Mouse (Mus musculus) gastrocnemius, postnatal 10 days (tissue): ENCODE measurements at regions not wholly inside any gene's neighbourhood (a gene's known extent, or its start where the extent isn't known, plus 50 kb on each side); places are given as distances from the start of the nearest gene placed in this dataset.

Experiments used
- DNase-seq: peaks from one replicate; pipeline ENCODE4 v3.0.0; 2021; ENCODE audit warnings: mixed read lengths

DNA sequence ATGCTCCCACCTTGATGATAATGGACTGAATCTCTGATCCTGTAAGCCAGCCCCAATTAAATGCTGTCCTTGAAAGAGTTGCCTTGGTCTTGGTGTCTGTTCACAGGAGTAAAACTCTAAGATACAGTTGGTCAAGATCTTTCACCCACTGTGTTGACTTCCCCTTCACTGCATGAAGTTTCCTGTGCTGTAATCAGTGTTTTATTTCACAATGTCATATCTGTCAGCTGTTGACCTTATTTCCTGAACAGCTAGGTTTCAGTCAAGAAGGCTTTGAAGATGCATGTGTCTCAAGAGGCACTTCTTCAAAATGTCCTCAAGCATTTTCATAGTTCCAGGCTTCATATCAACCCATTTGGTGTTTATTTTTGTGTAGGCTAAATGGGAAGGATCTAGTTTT is 597.3 kb upstream of the Fam92a start:
- no peak for DNase-seq

GRCm38 (mm10) chr4:12766763-12767162 is 594.9 kb upstream of the Fam92a start:
- DNase-seq = no peak

DNA sequence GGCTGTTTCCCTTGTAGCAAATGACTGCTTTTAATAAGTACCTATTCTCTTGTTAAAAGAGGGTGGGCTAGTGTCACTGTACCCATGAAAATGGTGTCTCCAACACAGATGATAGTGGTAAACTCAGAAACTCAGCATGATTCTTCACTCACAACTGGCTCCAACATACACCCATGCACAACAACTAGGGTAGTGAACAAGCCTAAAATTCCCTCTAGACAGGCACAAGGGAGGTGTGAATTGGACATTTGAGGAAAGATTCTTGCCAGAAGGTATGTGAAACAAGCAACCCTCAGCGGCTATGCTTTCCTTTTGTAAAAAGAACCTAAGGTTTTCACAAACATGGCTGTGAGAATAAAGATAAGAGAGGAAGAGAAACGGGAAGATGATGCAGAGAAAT is 579.0 kb upstream of the Fam92a start:
- no peak for DNase-seq

- DNase-seq = no peak
Observed at GRCm38 (mm10) chr4:12749874-12750273, 578.1 kb upstream of the Fam92a start.

DNA sequence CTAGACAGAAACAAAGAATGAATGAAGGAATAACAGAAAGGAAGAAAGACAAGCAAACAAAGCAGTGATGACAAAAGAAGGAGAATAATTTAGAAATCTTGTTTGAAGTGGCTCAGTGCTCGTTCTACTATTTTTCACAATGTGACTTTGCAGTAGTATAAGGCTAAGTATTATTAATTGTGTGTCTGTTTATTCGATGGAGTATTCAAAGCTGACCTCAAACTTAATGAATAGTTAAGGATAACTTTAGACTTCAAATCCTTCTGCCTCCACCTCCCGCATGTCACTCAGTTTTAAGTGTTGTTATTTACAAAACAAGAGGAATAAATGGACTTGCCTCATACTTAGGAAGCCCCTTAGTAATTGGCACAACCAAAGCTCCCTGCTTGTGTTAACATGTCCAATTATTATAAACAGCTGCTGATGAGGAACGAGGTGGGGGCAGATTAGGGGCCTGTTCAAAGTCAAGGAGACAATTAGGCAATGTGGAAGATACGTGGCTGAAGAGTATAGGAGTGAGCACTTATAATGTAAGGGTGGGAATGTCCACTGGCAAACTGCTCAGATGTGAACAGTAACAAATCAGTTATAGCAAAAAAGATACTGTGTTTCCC is 572.0 kb upstream of the Fam92a start:
- DNase-seq = no peak

GRCm38 (mm10) chr4:12736411-12736810 is 564.6 kb upstream of the Fam92a start:
- no peak for DNase-seq

- no peak for DNase-seq
Observed at GRCm38 (mm10) chr4:12700189-12700588, 528.4 kb upstream of the Fam92a start.

DNA sequence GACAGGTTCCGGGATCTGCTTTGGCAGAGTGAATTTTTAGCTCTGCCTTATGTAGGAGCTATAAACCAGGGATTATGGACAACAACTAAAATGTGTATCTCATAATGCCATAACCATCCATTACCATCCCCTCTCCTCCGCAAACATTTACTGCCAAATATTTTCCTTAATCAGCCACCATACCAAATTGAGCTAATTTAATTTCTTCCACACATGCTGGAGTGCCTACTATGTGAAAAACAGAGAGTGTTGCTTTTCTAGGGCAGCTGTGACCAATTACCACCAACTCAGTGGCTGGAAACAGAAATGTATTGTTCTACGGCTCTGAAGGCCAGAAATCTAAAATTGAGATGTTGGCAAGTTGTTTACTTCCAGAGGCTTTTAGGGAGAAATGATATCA is 506.0 kb upstream of the Fam92a start:
- DNase-seq = no peak

GRCm38 (mm10) chr4:12671399-12671798 is 499.6 kb upstream of the Fam92a start:
- no peak for DNase-seq

GRCm38 (mm10) chr4:12663176-12663575 is 491.4 kb upstream of the Fam92a start:
- no peak for DNase-seq

DNA sequence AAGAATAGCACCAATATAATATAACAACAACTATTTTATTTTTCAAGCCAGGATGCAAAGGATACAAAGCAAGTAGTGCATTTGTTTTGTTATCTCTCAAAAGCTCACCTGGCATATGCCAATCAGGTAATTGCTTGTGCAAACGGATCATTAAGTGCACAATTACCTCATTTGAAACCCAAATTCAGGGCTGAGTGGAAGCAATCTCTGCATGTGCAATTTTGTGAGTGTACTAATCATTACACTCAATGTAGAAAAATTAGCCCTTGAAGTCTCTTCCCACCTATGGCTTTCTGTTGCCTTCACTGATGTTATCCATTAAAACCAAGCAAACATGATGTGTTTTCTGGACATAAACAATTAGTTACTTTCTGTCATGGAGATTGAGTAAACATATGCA is 490.9 kb upstream of the Fam92a start:
- no peak for DNase-seq

- DNase-seq = no peak
Observed at GRCm38 (mm10) chr4:12659084-12659483, 487.3 kb upstream of the Fam92a start.

GRCm38 (mm10) chr4:12658594-12658993 is 486.8 kb upstream of the Fam92a start:
- no peak for DNase-seq

DNA sequence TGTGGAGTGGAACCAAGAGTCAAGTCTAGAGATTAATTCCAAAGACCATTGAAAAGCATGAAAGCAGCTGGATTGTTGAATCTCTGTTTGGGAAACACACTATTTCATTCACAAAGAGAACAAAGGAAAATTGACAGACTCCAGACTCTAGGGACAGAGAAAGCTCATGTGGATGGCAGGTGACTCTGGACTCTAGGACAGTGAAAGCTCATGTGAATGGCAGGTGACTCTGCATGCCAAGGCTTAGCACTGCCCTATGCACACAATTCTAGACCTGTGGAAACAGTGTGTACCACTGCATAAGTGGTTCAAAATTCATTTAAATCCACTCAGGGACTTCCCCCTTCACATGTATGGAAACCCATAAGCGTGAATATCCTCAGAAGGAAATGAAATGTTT is 486.0 kb upstream of the Fam92a start:
- DNase-seq = no peak

GRCm38 (mm10) chr4:12656924-12657603 is 485.2 kb upstream of the Fam92a start:
- DNase-seq = no peak

- DNase-seq = no peak
Observed at GRCm38 (mm10) chr4:12655457-12656228, 483.8 kb upstream of the Fam92a start.

- no peak for DNase-seq
Observed at GRCm38 (mm10) chr4:12654568-12655456, 483.0 kb upstream of the Fam92a start.

GRCm38 (mm10) chr4:12647732-12648131 is 475.9 kb upstream of the Fam92a start:
- DNase-seq = no peak

DNA sequence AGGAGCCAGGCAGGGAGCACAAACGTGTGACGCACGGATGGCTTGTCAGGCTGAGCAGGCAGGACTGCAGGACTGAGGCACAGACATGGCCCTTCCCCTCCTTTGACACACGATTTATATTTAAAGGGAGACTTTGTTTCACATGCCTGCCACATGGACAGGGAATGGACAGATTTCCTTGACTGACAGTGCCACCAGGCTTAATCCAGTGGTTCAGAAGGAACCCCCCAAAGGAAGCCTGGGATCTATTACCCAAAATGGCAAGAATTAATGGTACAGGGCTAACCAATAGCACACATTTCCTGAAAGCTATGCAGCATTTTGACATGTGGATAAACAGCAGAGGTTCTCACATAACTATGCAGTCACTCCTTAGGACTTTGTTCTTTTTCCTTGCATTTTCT is 470.7 kb upstream of the Fam92a start:
- no peak for DNase-seq

DNA sequence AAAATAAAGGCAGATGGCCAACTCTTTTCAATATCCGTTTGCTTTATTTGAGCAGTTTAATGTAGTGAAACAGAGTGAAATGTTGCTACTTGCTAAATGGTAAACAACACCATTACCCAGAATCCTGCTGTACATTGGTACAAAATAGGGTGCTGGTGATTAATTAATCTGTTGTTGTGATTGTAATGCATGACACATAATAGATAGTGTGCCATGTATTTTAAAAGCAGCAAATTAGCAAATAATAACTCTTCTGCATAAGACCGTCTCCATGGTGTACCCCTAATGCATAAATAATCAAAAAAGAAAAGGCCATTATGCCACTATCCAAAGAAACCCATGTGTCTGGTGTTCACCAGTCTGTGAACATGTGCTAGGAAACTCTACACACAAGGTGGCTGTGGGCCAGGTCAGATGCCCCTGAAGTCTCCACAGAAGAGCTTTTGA is 457.6 kb upstream of the Fam92a start:
- DNase-seq = no peak

GRCm38 (mm10) chr4:12628702-12629374 is 457.0 kb upstream of the Fam92a start:
- DNase-seq = no peak
